Mouse (Mus musculus): ENCODE measurements around the gene Oasl1.
"Not testable (repeated sequence)": the region's sequence is repeated elsewhere in the genome, so short reads cannot be mapped to it uniquely, and the experiment has no call there.

GRCm38 (mm10) chr5:114941138-114941537 is 18.1 kb downstream of the Oasl1 start:
- not testable (repeated sequence) for TF ChIP-seq POLR2A (IDR thresholded peaks at IDR 0.05; ENCODE audit: low read depth, low read length); CTCF (IDR thresholded peaks at IDR 0.05; ENCODE audit: borderline replicate concordance, insufficient read depth, low read length)

Measured in embryonic fibroblast, embryonic 13.5 days (primary cell).